Mouse (Mus musculus) stomach, embryonic 15.5 days (tissue): Measurements from ENCODE around the gene Scrn3. TPM values are rescaled to one million over a fixed set of nuclear protein-coding genes. Genes with fewer than 3 reads are reported as not detected.

ENCODE experiments used
- ATAC-seq: fragments of 200-750 bp; cut with Nextera tagmentation; 2 replicates; pipeline ENCODE4 v1.8.0; 2017; ENCODE audit warnings: low read depth, moderate number of reproducible peaks, moderate TSS enrichment; ENCODE audit not compliant: insufficient read depth, low FRiP score
- H3K27ac ChIP-seq: fragments of 300-500 bp; sonication (generic); 2 replicates; pipeline ENCODE4 v1.5.1; 2015; ENCODE audit warnings: mild to moderate bottlenecking, inconsistent platforms
- H3K27me3 ChIP-seq: fragments of 300-500 bp; sonication (generic); replicated peaks from 2 replicates; pipeline ENCODE4 v1.6.1; 2015; ENCODE audit warnings: inconsistent platforms
- H3K36me3 ChIP-seq: fragments of 300-500 bp; sonication (generic); 2 replicates; pipeline ENCODE4 v1.6.1; 2015; ENCODE audit warnings: inconsistent platforms
- H3K4me1 ChIP-seq: fragments of 300-500 bp; sonication (generic); 2 replicates; pipeline ENCODE4 v1.6.1; 2015; ENCODE audit warnings: inconsistent platforms
- H3K4me2 ChIP-seq: fragments of 300-500 bp; sonication (generic); 2 replicates; pipeline ENCODE4 v1.6.1; 2015; ENCODE audit warnings: mild to moderate bottlenecking, inconsistent platforms
- H3K4me3 ChIP-seq: fragments of 300-500 bp; sonication (generic); replicated peaks from 2 replicates; pipeline ENCODE4 v1.5.1; 2015; ENCODE audit warnings: inconsistent platforms
- H3K9ac ChIP-seq: fragments of 300-500 bp; sonication (generic); 2 replicates; pipeline ENCODE4 v1.6.1; 2015; ENCODE audit warnings: inconsistent platforms
- H3K9me3 ChIP-seq: fragments of 300-500 bp; sonication (generic); 2 replicates; pipeline ENCODE4 v1.6.1; 2016; ENCODE audit warnings: inconsistent platforms
- WGBS: fragments of 180-500 bp; shearing (Covaris S2); methylation state at CpG from one replicate; pipeline ENCODE4 v1.1.7; 2015; 5-methylcytosine and 5-hydroxymethylcytosine counted together
- polyA plus RNA-seq: library from polyadenylated mRNA; unstranded; fragments of >200 nt; fragmentation: Nextera tagmentation; extraction: Ambion mirVana; gene quantifications from 2 replicates; pipeline ENCODE4 v1.2.1, GENCODE M21; 2015

Scrn3 gene
- polyA plus RNA-seq, 1 experiment from 2014 or later = 15.3 TPM

GRCm38 (mm10) chr2:73371530-73372335 is 59.3 kb downstream of the Scrn3 start:
- no peak overlapping the region for H3K9ac ChIP-seq
- H3K27me3 ChIP-seq = no peaks in the 10 kb centered on the region
- no peak overlapping the region for H3K4me3 ChIP-seq
- no peak overlapping the region for H3K4me2 ChIP-seq
- H3K9me3 ChIP-seq = no peaks in the 10 kb centered on the region
- no peaks in the 10 kb centered on the region for H3K4me1 ChIP-seq
- no peaks in the 10 kb centered on the region for H3K36me3 ChIP-seq
- 73% methylated on average over 9 of the region's 9 CpGs for WGBS
- H3K27ac ChIP-seq = no peak overlapping the region
- no peak for ATAC-seq

- Histone ChIP-seq H3K4me1 (no peaks in the 10 kb centered on the region), H3K9ac (no peak overlapping the region), H3K4me2 (no peak overlapping the region), H3K36me3 (no peaks in the 10 kb centered on the region), H3K4me3 (no peak overlapping the region), H3K27me3 (no peaks in the 10 kb centered on the region), H3K9me3 (no peaks in the 10 kb centered on the region), H3K27ac (no peak overlapping the region)
- no peak for ATAC-seq
- WGBS = 83% methylated on average over 5 of the region's 5 CpGs
Observed at GRCm38 (mm10) chr2:73378326-73378725, 65.9 kb downstream of the Scrn3 start.

- no peak for ATAC-seq
- Histone ChIP-seq H3K4me1 (no peaks in the 10 kb centered on the region), H3K27ac (no peak overlapping the region), H3K9me3 (no peaks in the 10 kb centered on the region), H3K27me3 (no peaks in the 10 kb centered on the region), H3K9ac (no peak overlapping the region), H3K36me3 (no peaks in the 10 kb centered on the region), H3K4me3 (no peak overlapping the region), H3K4me2 (no peak overlapping the region)
- 77% methylated on average over 5 of the region's 5 CpGs for WGBS
Observed at GRCm38 (mm10) chr2:73379656-73380055, 67.3 kb downstream of the Scrn3 start.

GRCm38 (mm10) chr2:73380298-73380975 is 68.0 kb downstream of the Scrn3 start:
- WGBS = 63% methylated on average over 9 of the region's 9 CpGs
- Histone ChIP-seq H3K4me2 (no peak overlapping the region), H3K9me3 (no peaks in the 10 kb centered on the region), H3K27me3 (no peaks in the 10 kb centered on the region), H3K36me3 (no peaks in the 10 kb centered on the region), H3K4me1 (no peaks in the 10 kb centered on the region), H3K9ac (no peak overlapping the region), H3K27ac (no peak overlapping the region), H3K4me3 (no peak overlapping the region)
- no peak for ATAC-seq

GRCm38 (mm10) chr2:73385172-73385571 is 72.8 kb downstream of the Scrn3 start:
- 84% methylated on average over 4 of the region's 4 CpGs for WGBS
- peak overlapping the region; percentile 98 for H3K4me2 ChIP-seq
- H3K4me3 ChIP-seq = peak overlapping the region; percentile 61; the same call in 1 of the 2 replicates
- H3K4me1 ChIP-seq = 0 out of 2 replicates have a peak, but pooled peaks cover 4% of the 10 kb centered on the region
- H3K9me3 ChIP-seq = no peaks in the 10 kb centered on the region
- no peaks in the 10 kb centered on the region for H3K27me3 ChIP-seq
- no peak overlapping the region for H3K9ac ChIP-seq
- ATAC-seq = no peak
- no peak overlapping the region for H3K27ac ChIP-seq
- H3K36me3 ChIP-seq = no peaks in the 10 kb centered on the region

GRCm38 (mm10) chr2:73385641-73386355 is 73.4 kb downstream of the Scrn3 start:
- ATAC-seq = peak; percentile 37
- peak overlapping the region; percentile 42 for H3K9ac ChIP-seq
- H3K27me3 ChIP-seq = no peaks in the 10 kb centered on the region
- 2% methylated on average over 29 of the region's 29 CpGs for WGBS
- no peaks in the 10 kb centered on the region for H3K9me3 ChIP-seq
- 0 out of 2 replicates have a peak, but pooled peaks cover 4% of the 10 kb centered on the region for H3K4me1 ChIP-seq
- H3K4me2 ChIP-seq = peak overlapping the region; percentile 98
- no peaks in the 10 kb centered on the region for H3K36me3 ChIP-seq
- peak overlapping the region; percentile 61 for H3K4me3 ChIP-seq
- H3K27ac ChIP-seq = no peak overlapping the region

GRCm38 (mm10) chr2:73386356-73387046 is 74.1 kb downstream of the Scrn3 start, which contains the start of gene Gpr155:
Gpr155 (minus strand) TSS chr2:73386572.
- Histone ChIP-seq H3K4me1 (0 out of 2 replicates have a peak, but pooled peaks cover 4% of the 10 kb centered on the region), H3K9me3 (no peaks in the 10 kb centered on the region), H3K9ac (peak within 1 kb of the TSS; percentile 42), H3K36me3 (no peaks in the 10 kb centered on the region), H3K27me3 (no peaks in the 10 kb centered on the region), H3K4me3 (peak within 1 kb of the TSS; percentile 61), H3K4me2 (peak within 1 kb of the TSS; percentile 98), H3K27ac (peak within 1 kb of the TSS; percentile 71)
- ATAC-seq = peak; percentile 98
- WGBS = under 1% methylated on average over 44 of the region's 44 CpGs

Other genes with a start within 250 kb of the Scrn3 start
- gene Ola1, start 93.7 kb upstream of the Scrn3 start, polyA plus RNA-seq = 77.3 and 81.4 TPM in 2 replicates
- 0.03 TPM in 1 of 2 replicates, not detected in the other for gene Sp9, start 40.7 kb upstream of the Scrn3 start, polyA plus RNA-seq
- gene Cir1, start 100 bp downstream of the Scrn3 start, polyA plus RNA-seq = 24.6 and 26.5 TPM in 2 replicates
- gene Gpr155, start 74.0 kb downstream of the Scrn3 start, polyA plus RNA-seq = 4.1 and 6.0 TPM in 2 replicates
- gene Wipf1, start 217.1 kb downstream of the Scrn3 start, polyA plus RNA-seq = 6.9 and 7.6 TPM in 2 replicates